In the genomic region with DNA sequence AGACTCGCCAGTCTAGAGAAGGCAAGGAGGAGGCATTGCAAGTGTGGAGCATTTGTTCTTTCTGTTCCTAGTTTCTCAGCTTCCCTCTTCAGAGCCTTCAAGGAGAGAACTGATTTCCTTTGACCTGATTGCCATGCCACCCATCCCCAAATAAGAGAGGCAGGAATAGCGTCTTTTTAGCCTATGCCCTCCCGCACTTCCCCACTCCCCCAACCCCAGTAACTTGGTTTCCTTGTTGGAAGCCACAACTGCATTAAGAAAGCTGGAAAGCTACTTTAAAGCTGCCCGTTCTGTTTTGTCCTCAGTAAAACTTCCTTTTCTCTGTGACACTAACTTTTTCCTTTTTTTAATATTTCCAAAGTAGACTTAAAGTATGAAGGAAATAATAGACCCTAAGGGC, we compare ENCODE assay signal across 8 mouse cellular contexts.
DNase-seq lines count a peak whose midpoint lies in the region; ATAC-seq and TF ChIP-seq lines count a peak whose summit lies in the region.

No protein-coding gene starts in this region.

- H3K27ac ChIP-seq in kidney, postnatal 0 days, result no peak overlapping the region
- no peak overlapping the region for H3K27ac ChIP-seq in forebrain, embryonic 15.5 days (replicated peaks)
- H3K27ac ChIP-seq in limb, embryonic 15.5 days, result no peak overlapping the region
- H3K27ac ChIP-seq in neural tube, embryonic 15.5 days (replicated peaks), result no peak overlapping the region

- ATAC-seq in kidney, postnatal 0 days (replicated peaks; ENCODE audit: low FRiP score, low read depth), result no peak
- ATAC-seq in forebrain, embryonic 15.5 days (replicated peaks), result no peak
- ATAC-seq in limb, embryonic 15.5 days (ENCODE audit: insufficient number of reproducible peaks, low FRiP score, low TSS enrichment, low read depth), result no peak
- no peak for ATAC-seq in neural tube, embryonic 15.5 days (ENCODE audit: low FRiP score)

- H3K9ac ChIP-seq in kidney, postnatal 0 days (ENCODE audit: low read depth, low read length), result no peak overlapping the region
- 0 out of 2 replicates have a peak overlapping the region, but pooled peaks have one; percentile 24 for H3K9ac ChIP-seq in forebrain, embryonic 15.5 days (replicated peaks)
- no peak overlapping the region for H3K9ac ChIP-seq in limb, embryonic 15.5 days
- H3K9ac ChIP-seq in neural tube, embryonic 15.5 days (replicated peaks), result no peak overlapping the region

- H3K9me3 ChIP-seq in kidney, postnatal 0 days (replicated peaks; ENCODE audit: low read length), result no peaks in the 10 kb centered on the region
- H3K9me3 ChIP-seq in forebrain, embryonic 15.5 days, result no peaks in the 10 kb centered on the region
- no peaks in the 10 kb centered on the region for H3K9me3 ChIP-seq in limb, embryonic 15.5 days
- H3K9me3 ChIP-seq in neural tube, embryonic 15.5 days (replicated peaks), result no peaks in the 10 kb centered on the region

- no peaks in the 10 kb centered on the region for H3K36me3 ChIP-seq in kidney, postnatal 0 days (ENCODE audit: insufficient read depth, low read length)
- no peaks in the 10 kb centered on the region for H3K36me3 ChIP-seq in forebrain, embryonic 15.5 days
- H3K36me3 ChIP-seq in limb, embryonic 15.5 days, result no peaks in the 10 kb centered on the region
- H3K36me3 ChIP-seq in neural tube, embryonic 15.5 days, result no peaks in the 10 kb centered on the region

- no peak overlapping the region for H3K4me3 ChIP-seq in kidney, postnatal 0 days (replicated peaks; ENCODE audit: low read depth, low read length)
- H3K4me3 ChIP-seq in forebrain, embryonic 15.5 days, result no peak overlapping the region
- no peak overlapping the region for H3K4me3 ChIP-seq in limb, embryonic 15.5 days
- peak overlapping the region; percentile 24 for H3K4me3 ChIP-seq in neural tube, embryonic 15.5 days (replicated peaks)

- peak overlapping the region; percentile 47 for H3K4me2 ChIP-seq in kidney, postnatal 0 days (ENCODE audit: low read length)
- peak overlapping the region; percentile 42 for H3K4me2 ChIP-seq in forebrain, embryonic 15.5 days (replicated peaks)
- H3K4me2 ChIP-seq in limb, embryonic 15.5 days, result peak overlapping the region; percentile 12; the same call in 1 of the 2 replicates
- H3K4me2 ChIP-seq in neural tube, embryonic 15.5 days, result peak overlapping the region; percentile 50

- TF ChIP-seq CTCF in kidney, postnatal 0 days (IDR thresholded peaks at IDR 0.05; ENCODE audit: low read depth), result no peak

- no peaks in the 10 kb centered on the region for H3K27me3 ChIP-seq in kidney, postnatal 0 days (ENCODE audit: insufficient read depth, low read length)
- no peaks in the 10 kb centered on the region for H3K27me3 ChIP-seq in forebrain, embryonic 15.5 days
- H3K27me3 ChIP-seq in limb, embryonic 15.5 days, result no peaks in the 10 kb centered on the region
- no peaks in the 10 kb centered on the region for H3K27me3 ChIP-seq in neural tube, embryonic 15.5 days (replicated peaks)

- 25% methylated on average over 4 of the region's 4 CpGs for WGBS in kidney, postnatal 0 days
- WGBS in forebrain, embryonic 15.5 days, result 11% methylated on average over 4 of the region's 4 CpGs
- WGBS in limb, embryonic 15.5 days, result 20% methylated on average over 4 of the region's 4 CpGs
- WGBS in neural tube, embryonic 15.5 days, result 10% methylated on average over 4 of the region's 4 CpGs

- no peaks in the 10 kb centered on the region for H3K4me1 ChIP-seq in kidney, postnatal 0 days (replicated peaks; ENCODE audit: insufficient read depth, low read length)
- peaks cover 17% of the 10 kb centered on the region for H3K4me1 ChIP-seq in forebrain, embryonic 15.5 days
- H3K4me1 ChIP-seq in limb, embryonic 15.5 days, result peaks cover 6% of the 10 kb centered on the region
- H3K4me1 ChIP-seq in neural tube, embryonic 15.5 days, result peaks cover 18% of the 10 kb centered on the region

- DNase-seq in kidney, postnatal 0 days (ENCODE audit: low spot score), result no peak
- DNase-seq in kidney, postnatal 25 days, result no peak
- DNase-seq in adrenal gland, postnatal 25 days, result no peak
- no peak for DNase-seq in cerebellum, postnatal 10 days
- no peak for DNase-seq in urinary bladder, adult 18-20 months (ENCODE audit: low spot score in 2 of 2)
